Mouse (Mus musculus): ENCODE measurements at regions not wholly inside any gene's neighbourhood (a gene's known extent, or its start where the extent isn't known, plus 50 kb on each side); places are given as distances from the start of the nearest gene placed in this dataset.

DNA sequence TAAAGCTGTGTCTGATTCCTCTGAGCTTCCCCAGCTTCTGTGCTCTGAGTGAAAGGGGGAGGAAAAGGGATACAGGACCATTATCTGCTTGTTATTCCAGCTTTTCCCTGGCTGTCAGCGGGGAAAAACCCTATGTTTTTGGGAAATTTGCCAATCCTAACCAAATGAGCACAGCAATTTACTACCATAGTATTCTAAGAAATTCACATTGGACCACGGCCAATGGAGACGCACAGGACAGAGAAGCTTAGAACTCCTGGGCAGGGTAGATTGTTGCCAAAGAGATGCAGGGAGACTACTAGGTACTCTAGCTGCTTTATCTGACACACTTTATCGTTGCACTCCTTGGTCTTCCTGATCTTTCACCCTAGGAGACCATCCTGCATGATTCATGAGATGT lies 303.2 kb downstream of the Olfm3 start:
- ATAC-seq (replicated peaks; ENCODE audit: low read depth, poor library complexity, severe bottlenecking) = no peak

DNA sequence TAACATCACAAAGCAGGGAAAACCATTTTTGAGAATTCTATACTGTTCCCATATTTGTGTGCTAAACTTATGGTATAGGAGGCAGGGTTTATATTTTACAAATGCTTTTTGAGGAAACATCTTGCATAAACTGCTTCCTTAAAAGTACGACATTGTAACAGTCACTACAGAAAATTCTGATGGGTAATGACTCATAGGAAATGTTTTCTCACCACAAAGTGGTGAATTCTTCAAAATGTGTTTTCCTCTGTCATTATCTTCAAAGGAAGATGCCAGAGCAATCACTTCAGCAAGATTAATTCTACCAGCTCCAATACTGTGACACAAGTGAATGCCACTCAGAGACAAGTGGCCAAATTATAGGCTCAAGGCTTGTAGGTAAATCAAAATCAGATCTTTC lies 308.0 kb downstream of the Olfm3 start:
- ATAC-seq (replicated peaks; ENCODE audit: low read depth, poor library complexity, severe bottlenecking) = peak; percentile 71

DNA sequence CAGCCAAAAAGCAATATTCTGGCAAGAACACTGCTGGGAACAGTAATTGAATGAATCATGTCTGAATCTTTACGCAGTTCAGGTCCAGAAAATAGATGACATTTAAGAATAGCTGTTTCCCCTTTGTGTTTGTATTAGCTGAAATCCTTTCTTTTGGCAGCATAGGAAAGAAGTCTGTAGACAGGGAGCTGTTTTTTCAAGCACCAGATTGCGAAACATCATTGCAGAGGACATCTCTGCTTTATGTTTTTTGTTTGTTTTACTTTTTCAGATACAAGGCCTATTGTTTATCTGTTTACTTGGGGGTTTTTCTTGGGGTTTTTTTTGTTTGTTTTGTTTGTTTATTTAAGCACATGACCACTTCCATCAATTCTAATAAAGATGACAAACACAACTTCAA lies 309.6 kb downstream of the Olfm3 start:
- ATAC-seq (replicated peaks; ENCODE audit: low read depth, poor library complexity, severe bottlenecking) = no peak

DNA sequence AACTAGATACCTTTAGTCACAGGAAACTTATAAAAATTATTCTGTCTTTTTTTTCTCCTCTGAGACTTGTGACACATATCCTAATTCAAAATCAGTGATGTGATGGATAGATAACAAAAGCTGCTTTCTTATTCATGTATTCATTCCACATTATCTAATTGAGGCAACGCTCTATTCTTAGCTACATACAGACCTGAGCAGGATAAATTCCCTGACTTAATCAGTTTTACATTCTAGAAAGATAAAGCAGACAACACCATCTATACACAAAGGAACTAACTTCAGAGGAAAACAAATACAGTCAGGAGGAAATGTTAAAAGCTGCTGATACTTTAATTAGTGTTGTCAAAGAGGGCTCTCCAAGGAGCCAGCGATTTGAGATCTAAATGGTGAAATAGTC lies 336.6 kb downstream of the Olfm3 start:
- ATAC-seq (replicated peaks; ENCODE audit: low read depth, poor library complexity, severe bottlenecking) = no peak

DNA sequence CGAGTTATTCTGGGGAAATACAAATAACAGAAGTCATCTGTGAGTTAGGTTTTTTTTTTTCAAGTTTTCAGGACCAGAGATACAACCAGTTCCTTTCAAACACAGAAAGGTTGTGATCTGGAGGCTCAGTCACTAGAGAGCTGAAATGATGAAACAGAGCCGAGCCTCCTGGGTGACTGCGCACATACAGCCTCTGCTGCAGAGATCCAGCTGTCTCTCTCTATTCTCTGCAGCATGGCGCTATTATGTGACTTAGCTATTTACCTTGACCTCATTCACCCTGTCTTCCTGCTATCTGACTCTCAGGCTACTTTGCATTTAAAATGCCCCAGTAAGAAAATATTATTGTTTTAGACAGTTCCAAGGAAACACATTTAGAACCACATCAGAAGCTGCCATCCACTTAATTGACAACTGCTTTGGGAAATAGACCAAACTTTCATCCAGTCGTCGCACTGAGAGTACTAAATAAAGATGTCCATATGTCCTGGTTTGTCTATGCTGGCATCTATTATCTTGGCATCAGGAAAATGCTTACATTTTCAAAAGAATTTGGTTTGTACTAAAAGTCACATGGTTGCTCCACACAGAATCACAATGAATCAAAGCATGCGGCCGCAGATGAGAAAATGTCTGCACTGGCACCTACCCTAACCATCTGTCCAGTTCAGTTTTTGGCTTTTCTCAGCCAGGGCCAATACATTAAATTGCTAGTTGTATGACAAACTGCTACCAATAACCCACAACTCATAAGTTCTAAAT lies 348.9 kb downstream of the Olfm3 start:
- ATAC-seq (replicated peaks; ENCODE audit: low read depth, poor library complexity, severe bottlenecking) = no peak

DNA sequence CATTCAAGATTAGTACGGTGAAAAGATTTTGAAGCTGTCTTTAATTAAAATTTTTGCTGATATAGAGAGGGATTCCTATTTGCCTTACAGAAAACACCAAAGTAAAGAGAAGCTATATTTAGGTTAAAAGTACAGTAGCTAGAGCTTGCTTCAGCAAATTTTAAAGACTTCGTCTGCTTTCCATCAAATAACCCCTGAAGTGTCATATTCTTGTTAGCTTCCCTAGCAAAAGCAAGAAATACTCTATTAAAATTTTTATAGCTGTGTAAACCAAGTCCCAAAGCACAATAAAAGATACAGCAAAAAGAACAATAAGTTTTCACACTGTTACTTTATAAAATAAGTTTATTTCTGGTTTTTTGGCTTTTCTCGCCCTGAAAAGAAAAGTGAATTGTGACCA lies 372.3 kb downstream of the Olfm3 start:
- no peak for ATAC-seq (replicated peaks; ENCODE audit: low read depth, poor library complexity, severe bottlenecking)

DNA sequence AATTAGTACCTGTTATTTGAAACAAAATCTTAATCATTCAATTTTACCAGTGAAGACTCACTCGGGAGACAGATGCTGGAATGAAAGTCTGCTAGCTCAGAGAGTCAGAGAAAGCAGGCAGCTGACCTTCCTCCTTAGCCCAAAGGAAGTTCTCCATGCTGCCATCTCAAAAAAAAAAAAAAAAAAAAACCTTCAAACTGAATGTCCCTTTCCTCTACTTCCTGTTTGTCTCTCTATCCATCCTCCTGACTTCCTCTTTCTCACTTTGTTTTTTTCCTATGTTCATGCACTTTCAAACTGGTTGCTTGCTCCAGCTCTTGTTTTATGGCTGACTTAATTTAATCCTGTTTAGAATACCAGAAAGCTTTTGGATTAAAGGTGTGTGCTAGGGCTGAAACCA lies 377.4 kb downstream of the Olfm3 start:
- ATAC-seq (replicated peaks; ENCODE audit: low read depth, poor library complexity, severe bottlenecking) = no peak

DNA sequence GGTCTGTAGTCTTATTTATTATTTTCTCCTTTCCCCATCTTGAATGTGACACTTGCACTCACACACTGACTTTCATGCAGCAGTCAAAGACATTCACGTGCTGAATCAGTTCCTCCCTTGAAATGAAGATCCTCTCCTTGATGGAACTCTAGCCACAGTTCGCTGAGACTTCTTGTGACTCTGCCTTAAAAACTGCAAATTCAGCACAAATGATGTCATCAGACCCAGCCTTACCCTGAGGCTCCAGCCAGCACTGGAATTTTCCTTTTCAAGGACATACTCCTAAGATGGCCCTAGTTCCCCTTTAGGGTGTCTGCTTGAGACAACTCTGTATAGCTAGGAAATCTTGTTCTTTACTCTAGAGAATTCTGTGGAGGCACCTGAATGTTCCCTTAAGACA lies 380.6 kb downstream of the Olfm3 start:
- ATAC-seq (replicated peaks; ENCODE audit: low read depth, poor library complexity, severe bottlenecking) = no peak
